ENCODE assay signal across 8 mouse cellular contexts in genomic region chr1:90691157-90691594, GRCm38 (mm10).
DNase-seq lines count a peak whose midpoint lies in the region; ATAC-seq lines count a peak whose summit lies in the region.

No protein-coding gene starts in this region.

- peak overlapping the region; percentile 73 for H3K27ac ChIP-seq in kidney, embryonic 14.5 days (ENCODE audit: low read depth, low read length)
- H3K27ac ChIP-seq in limb, embryonic 15.5 days: peak overlapping the region; percentile 62

- no peak overlapping the region for H3K4me3 ChIP-seq in kidney, embryonic 14.5 days (ENCODE audit: low read length)
- no peak overlapping the region for H3K4me3 ChIP-seq in limb, embryonic 15.5 days

- H3K9ac ChIP-seq in kidney, embryonic 14.5 days (ENCODE audit: low read depth, low read length): no peak overlapping the region
- no peak overlapping the region for H3K9ac ChIP-seq in limb, embryonic 15.5 days

- 29% methylated on average over 6 of the region's 6 CpGs for WGBS in kidney, embryonic 14.5 days
- WGBS in limb, embryonic 15.5 days: 46% methylated on average over 6 of the region's 6 CpGs

- H3K4me1 ChIP-seq in kidney, embryonic 14.5 days (ENCODE audit: control insufficient read depth, insufficient read depth, low read length): peaks cover 9% of the 10 kb centered on the region; the same call in 1 of the 2 replicates
- peaks cover 9% of the 10 kb centered on the region for H3K4me1 ChIP-seq in limb, embryonic 15.5 days

- H3K4me2 ChIP-seq in kidney, embryonic 14.5 days (replicated peaks; ENCODE audit: low read depth, low read length): no peak overlapping the region
- no peak overlapping the region for H3K4me2 ChIP-seq in limb, embryonic 15.5 days

- no peaks in the 10 kb centered on the region for H3K36me3 ChIP-seq in kidney, embryonic 14.5 days (ENCODE audit: control insufficient read depth, insufficient read depth, low read length)
- no peaks in the 10 kb centered on the region for H3K36me3 ChIP-seq in limb, embryonic 15.5 days

- peak; percentile 64; the same call in 1 of the 2 replicates for ATAC-seq in kidney, embryonic 14.5 days (ENCODE audit: low FRiP score, low TSS enrichment)
- no peak for ATAC-seq in limb, embryonic 15.5 days (ENCODE audit: insufficient number of reproducible peaks, low FRiP score, low TSS enrichment, low read depth)

- H3K27me3 ChIP-seq in kidney, embryonic 14.5 days (ENCODE audit: control insufficient read depth, insufficient read depth, low read length): no peaks in the 10 kb centered on the region
- H3K27me3 ChIP-seq in limb, embryonic 15.5 days: no peaks in the 10 kb centered on the region

- peak; percentile 7 for DNase-seq in embryo, embryonic 11 days
- DNase-seq in embryo, embryonic 10 days (ENCODE audit: low spot score): no peak
- peak; percentile 40 for DNase-seq in adipocyte (ENCODE audit: low spot score)
- no peak for DNase-seq in urinary bladder, adult 2 months (ENCODE audit: low spot score)
- no peak for DNase-seq in retina, postnatal 1 day
- DNase-seq in urinary bladder, adult 18-20 months (ENCODE audit: low spot score in 2 of 2): no peak

- peaks cover 3% of the 10 kb centered on the region; the same call in 1 of the 2 replicates for H3K9me3 ChIP-seq in kidney, embryonic 14.5 days (ENCODE audit: control insufficient read depth, low read length)
- no peaks in the 10 kb centered on the region for H3K9me3 ChIP-seq in limb, embryonic 15.5 days

Comparison
In these comparisons a context has a peak if more than half of its experiments do, and no peak if none do; other contexts are left out.
1. DNase-seq: peak in embryo, embryonic 11 days (single experiment) and adipocyte (single experiment); none in embryo, embryonic 10 days (single experiment), urinary bladder, adult 2 months (single experiment), retina, postnatal 1 day (single experiment) and urinary bladder, adult 18-20 months (0 of 2).